Mouse (Mus musculus): ENCODE results near the gene Sco1. TPM values are rescaled to one million over a fixed set of nuclear protein-coding genes. Genes with fewer than 3 reads are reported as not detected.
A peak's percentile ranks its signal among the peaks of the same experiment; 100 is the strongest.

Gene Sco1
- polyA plus RNA-seq, 2 experiments, result 2.9 to 4.8 TPM

DNA sequence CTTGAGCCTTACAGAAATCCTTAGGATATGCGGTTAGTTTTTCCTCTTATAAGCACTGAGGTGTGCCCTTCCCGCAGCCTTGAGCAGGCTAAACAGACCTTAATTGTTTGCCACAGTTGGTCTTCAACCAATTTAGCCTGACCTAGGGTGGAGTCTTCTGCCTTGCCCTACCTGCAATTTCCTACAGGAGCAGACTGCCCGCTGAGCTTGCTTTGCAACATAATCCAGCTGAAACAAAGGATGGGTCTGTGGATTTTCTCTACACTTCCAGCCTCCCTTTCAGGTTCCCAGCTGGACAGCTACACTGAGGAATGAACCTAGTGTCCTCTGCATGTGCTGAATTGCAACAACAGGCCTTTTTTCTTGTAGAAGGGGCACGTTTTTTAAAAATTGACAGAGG lies 40.8 kb upstream of the Sco1 start:
- Histone ChIP-seq H3K9me3 (ENCODE audit: control insufficient read depth, low read length) (no peaks in the 10 kb centered on the region), H3K4me3 (ENCODE audit: insufficient read depth in 1 of 2, low read depth in 2 of 2, low read length in 2 of 2) (no peak overlapping the region), H3K27me3 (ENCODE audit: control insufficient read depth, insufficient read depth, low read length) (no peaks in the 10 kb centered on the region), H3K27ac (no peak overlapping the region), H3K4me1 (replicated peaks; ENCODE audit: control insufficient read depth in 2 of 2, insufficient read depth in 2 of 2, low read length in 1 of 2) (no peaks in the 10 kb centered on the region), H3K9ac (replicated peaks) (no peak overlapping the region), H3K4me2 (ENCODE audit: low read depth) (no peak overlapping the region), H3K36me3 (replicated peaks; ENCODE audit: control insufficient read depth, insufficient read depth, low read depth) (no peaks in the 10 kb centered on the region)
- WGBS (ENCODE audit: insufficient replicate concordance), result 41% methylated on average over 4 of the region's 4 CpGs
- DNase-seq (ENCODE audit: low read depth in 3 of 3, low spot score in 3 of 3), result no peak
- TF ChIP-seq CTCF (IDR thresholded peaks at IDR 0.05; ENCODE audit: low read depth) (no peak), EP300 (IDR thresholded peaks at IDR 0.05; ENCODE audit: low read depth) (no peak)
- ATAC-seq (ENCODE audit: insufficient read depth), result no peak

DNA sequence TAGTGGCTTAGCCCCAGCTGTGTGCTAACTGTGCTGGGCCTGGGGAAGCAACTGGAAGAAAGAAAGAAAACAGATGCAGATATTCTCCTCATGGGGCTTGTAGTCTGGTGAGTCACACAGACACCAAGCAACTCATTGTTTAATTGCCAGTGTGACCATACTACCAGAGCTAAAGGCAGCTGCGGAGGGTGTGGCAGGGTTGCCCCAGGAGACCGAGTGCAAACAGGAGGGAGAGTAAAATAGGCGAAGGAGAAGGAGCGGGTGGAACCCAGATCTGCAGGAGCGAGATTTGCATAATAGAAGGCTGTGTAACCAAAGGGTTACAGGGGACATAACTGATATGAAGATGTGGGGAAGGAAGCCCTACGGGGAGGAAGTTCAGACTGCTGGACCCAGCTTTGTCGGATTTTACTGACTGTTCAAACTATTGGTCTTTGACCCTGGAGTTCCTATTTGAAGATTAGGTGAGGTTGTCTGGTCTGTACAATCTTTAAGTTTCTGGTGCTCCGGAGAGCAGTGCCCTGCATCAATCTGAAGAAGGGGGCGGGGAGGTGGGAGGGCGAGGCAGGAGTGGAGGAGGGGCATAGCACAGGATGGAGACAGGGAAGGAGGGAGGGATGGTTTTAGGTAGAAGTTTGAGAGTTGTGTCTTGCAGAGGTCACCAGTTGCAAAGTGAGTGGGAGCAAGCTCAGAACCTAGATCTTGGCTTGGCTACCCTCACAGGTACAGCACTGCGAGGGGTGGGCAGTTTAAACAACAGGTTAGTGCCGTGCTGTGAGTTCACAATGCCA lies 34.5 kb upstream of the Sco1 start:
- H3K4me2 ChIP-seq (ENCODE audit: low read depth), result no peak overlapping the region
- no peak overlapping the region for H3K27ac ChIP-seq
- H3K4me1 ChIP-seq (replicated peaks; ENCODE audit: control insufficient read depth in 2 of 2, insufficient read depth in 2 of 2, low read length in 1 of 2), result peaks cover 0 to 4% of the 10 kb centered on the region in 2 experiments; a peak in 1 of 4 replicates
- ATAC-seq (ENCODE audit: insufficient read depth) (no peak), DNase-seq (ENCODE audit: low read depth in 3 of 3, low spot score in 3 of 3) (no peak)
- WGBS (ENCODE audit: insufficient replicate concordance), result 7% methylated on average over 12 of the region's 12 CpGs
- no peak overlapping the region for H3K9ac ChIP-seq (replicated peaks)
- no peak overlapping the region for H3K4me3 ChIP-seq (ENCODE audit: insufficient read depth in 1 of 2, low read depth in 2 of 2, low read length in 2 of 2)
- no peaks in the 10 kb centered on the region; the same call in 1 of the 2 replicates for H3K27me3 ChIP-seq (ENCODE audit: control insufficient read depth, insufficient read depth, low read length)
- H3K36me3 ChIP-seq (replicated peaks; ENCODE audit: control insufficient read depth, insufficient read depth, low read depth), result no peaks in the 10 kb centered on the region
- no peaks in the 10 kb centered on the region for H3K9me3 ChIP-seq (ENCODE audit: control insufficient read depth, low read length)
- TF ChIP-seq EP300 (IDR thresholded peaks at IDR 0.05; ENCODE audit: low read depth), result no peak
- no peak for TF ChIP-seq CTCF (IDR thresholded peaks at IDR 0.05; ENCODE audit: low read depth)

DNA sequence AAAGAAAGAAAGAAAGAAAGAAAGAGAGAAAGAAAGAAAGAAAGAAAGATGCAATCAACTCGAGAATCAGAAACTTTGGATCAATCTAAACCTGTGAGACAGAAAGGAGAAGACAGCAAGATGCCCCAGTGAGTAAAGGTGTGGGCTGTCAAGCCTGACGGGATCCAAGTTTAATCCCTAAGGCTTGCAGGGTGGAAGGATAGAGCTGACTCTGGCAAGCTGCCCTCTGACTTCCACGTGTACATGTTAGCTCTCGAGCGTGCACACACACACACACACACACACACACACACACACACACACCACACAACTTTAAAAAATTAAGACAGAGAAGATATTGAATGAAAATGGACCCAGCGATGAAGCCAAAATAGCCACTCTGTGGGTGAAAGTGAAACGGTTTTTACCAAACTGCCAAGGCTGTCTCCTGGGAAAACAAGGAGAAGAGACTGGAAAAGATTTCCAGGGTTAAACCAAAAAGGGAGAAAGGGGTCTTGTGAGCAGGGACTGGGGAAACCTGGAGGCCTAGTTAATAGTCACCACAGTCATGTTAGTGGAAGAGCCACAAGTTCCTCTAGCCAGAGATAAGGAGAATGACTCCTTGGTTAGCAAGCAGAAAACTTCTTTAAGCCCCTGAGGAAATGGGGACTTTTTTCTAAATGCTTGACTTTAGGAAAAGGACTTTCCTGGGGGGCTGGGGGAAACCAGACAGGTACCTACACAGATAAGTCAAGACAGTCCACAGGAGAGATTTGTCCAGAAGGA lies 32.6 kb upstream of the Sco1 start:
- WGBS (ENCODE audit: insufficient replicate concordance), result 45% methylated on average over 7 of the region's 7 CpGs
- H3K27ac ChIP-seq, result no peak overlapping the region
- TF ChIP-seq CTCF (IDR thresholded peaks at IDR 0.05; ENCODE audit: low read depth), result no peak
- TF ChIP-seq EP300 (IDR thresholded peaks at IDR 0.05; ENCODE audit: low read depth), result no peak
- no peak overlapping the region for H3K9ac ChIP-seq (replicated peaks)
- no peaks in the 10 kb centered on the region for H3K9me3 ChIP-seq (ENCODE audit: control insufficient read depth, low read length)
- no peak overlapping the region for H3K4me3 ChIP-seq (ENCODE audit: insufficient read depth in 1 of 2, low read depth in 2 of 2, low read length in 2 of 2)
- H3K4me2 ChIP-seq (ENCODE audit: low read depth), result no peak overlapping the region
- no peaks in the 10 kb centered on the region for H3K36me3 ChIP-seq (replicated peaks; ENCODE audit: control insufficient read depth, insufficient read depth, low read depth)
- DNase-seq (ENCODE audit: low read depth in 3 of 3, low spot score in 3 of 3) (no peak), ATAC-seq (ENCODE audit: insufficient read depth) (no peak)
- no peaks in the 10 kb centered on the region; the same call in 1 of the 2 replicates for H3K27me3 ChIP-seq (ENCODE audit: control insufficient read depth, insufficient read depth, low read length)
- H3K4me1 ChIP-seq (replicated peaks; ENCODE audit: control insufficient read depth in 2 of 2, insufficient read depth in 2 of 2, low read length in 1 of 2), result peaks cover 0 to 7% of the 10 kb centered on the region in 2 experiments; a peak in 2 of 4 replicates

DNA sequence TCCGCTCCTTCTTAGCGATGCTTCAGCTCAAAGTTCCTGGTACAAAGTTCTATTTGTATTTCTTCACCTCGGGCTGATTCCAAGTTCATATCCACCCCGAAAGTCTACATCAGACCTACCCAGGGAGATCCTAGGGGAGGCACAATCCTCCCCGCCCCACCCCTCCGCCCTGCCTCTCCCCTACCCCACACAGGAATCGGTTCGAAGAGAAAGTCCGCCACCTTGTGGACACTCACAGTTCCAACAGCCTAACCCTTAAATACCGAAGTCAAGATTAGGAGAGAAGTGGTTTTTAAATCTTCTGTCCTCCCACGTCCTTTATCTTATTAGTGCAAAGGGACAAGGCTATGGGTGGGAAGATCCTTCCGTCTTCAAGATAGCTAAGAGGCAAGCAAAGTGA lies 31.5 kb upstream of the Sco1 start:
- DNase-seq (ENCODE audit: low read depth in 3 of 3, low spot score in 3 of 3) (peak in 1 of 3 experiments; percentile 43), ATAC-seq (ENCODE audit: insufficient read depth) (no peak)
- no peak overlapping the region for H3K27ac ChIP-seq
- no peaks in the 10 kb centered on the region for H3K36me3 ChIP-seq (replicated peaks; ENCODE audit: control insufficient read depth, insufficient read depth, low read depth)
- no peaks in the 10 kb centered on the region; the same call in 1 of the 2 replicates for H3K27me3 ChIP-seq (ENCODE audit: control insufficient read depth, insufficient read depth, low read length)
- H3K9me3 ChIP-seq (ENCODE audit: control insufficient read depth, low read length), result no peaks in the 10 kb centered on the region
- H3K4me2 ChIP-seq (ENCODE audit: low read depth), result peak overlapping the region; percentile 20; the same call in 1 of the 2 replicates
- TF ChIP-seq CTCF (IDR thresholded peaks at IDR 0.05; ENCODE audit: low read depth) (peak; percentile 79), EP300 (IDR thresholded peaks at IDR 0.05; ENCODE audit: low read depth) (no peak)
- H3K4me3 ChIP-seq (ENCODE audit: insufficient read depth in 1 of 2, low read depth in 2 of 2, low read length in 2 of 2), result no peak overlapping the region
- H3K9ac ChIP-seq (replicated peaks), result no peak overlapping the region
- WGBS (ENCODE audit: insufficient replicate concordance), result 3% methylated on average over 12 of the region's 12 CpGs
- peaks cover 3 to 14% of the 10 kb centered on the region in 2 experiments; a peak in 2 of 4 replicates for H3K4me1 ChIP-seq (replicated peaks; ENCODE audit: control insufficient read depth in 2 of 2, insufficient read depth in 2 of 2, low read length in 1 of 2)
